Mouse (Mus musculus) E14TG2a.4 (cell line): Measurements from ENCODE around the gene Ssr1.

Experiments
- CTCF ChIP-seq: conservative IDR thresholded peaks from 2 replicates; pipeline ENCODE4 v1.5.1; 2014; ENCODE audit warnings: low read length
- NANOG ChIP-seq: IDR thresholded peaks from 2 replicates; pipeline ENCODE4 v1.6.1; 2014; ENCODE audit warnings: borderline replicate concordance, low read length, mixed read lengths
- POU5F1 ChIP-seq: IDR thresholded peaks from 2 replicates; pipeline ENCODE4 v1.6.1; 2014; ENCODE audit warnings: low read length, borderline replicate concordance

GRCm38 (mm10) chr13:37964128-37965087 is 29.6 kb downstream of the Ssr1 start:
- TF ChIP-seq CTCF (no peak), POU5F1 (no peak), NANOG (no peak)
